Mouse (Mus musculus) megakaryocyte, adult 5-6 weeks (primary cell): ENCODE results near the gene Cblc. TPM values are rescaled to one million over a fixed set of nuclear protein-coding genes. Genes with fewer than 3 reads are reported as not detected.

ENCODE experiments used
- ATAC-seq: 2 replicates; pipeline ENCODE4 v1.8.0; 2016; ENCODE audit warnings: mild to moderate bottlenecking, inconsistent platforms; ENCODE audit not compliant: poor library complexity, severe bottlenecking
- total RNA-seq, 2 experiments: library from RNA; stranded (forward) in 1 of 2; stranded (reverse) in 1 of 2; fragments of 153-499, 151-499 nt in 1 of 2; fragments of 221-1000, 200-1000 nt in 1 of 2; gene quantifications; 2 replicates each; pipeline versions ENCODE4 v1.2.3 to v1.2.4; 2015 to 2017

Cblc gene
- total RNA-seq, 2 experiments from 2014 or later = not detected

DNA sequence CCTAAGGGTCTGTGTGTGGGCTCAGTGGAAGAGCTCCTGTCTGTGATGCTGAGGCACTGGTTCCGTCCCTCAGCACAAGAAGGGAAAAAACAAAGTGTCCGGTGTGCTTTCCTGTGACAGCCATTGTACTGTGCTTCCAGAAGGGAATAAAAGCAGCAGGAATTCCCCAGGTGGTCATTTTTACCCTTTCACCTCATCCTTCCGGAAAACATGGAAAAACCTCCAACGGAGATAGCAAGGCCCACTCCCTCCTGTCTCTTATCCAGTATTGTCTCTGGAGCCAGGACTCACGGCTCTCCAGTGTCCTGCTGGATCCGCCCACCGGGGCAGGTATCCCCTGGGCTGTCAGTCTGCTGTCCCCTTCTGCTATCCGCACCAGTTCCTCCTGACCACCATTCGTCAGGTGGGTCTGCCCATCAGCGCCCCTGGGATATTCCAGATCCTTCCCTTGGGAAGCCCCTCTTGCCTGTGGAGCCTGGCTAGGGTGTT, 62.4 kb downstream of the Cblc start:
- no peak for ATAC-seq

Other genes with a start within 250 kb of the Cblc start
- gene Ppp1r37, start 233.7 kb downstream of the Cblc start, total RNA-seq (2015) = 10.4 and 13.1 TPM in 2 replicates
- 14.1 and 14.3 TPM in 2 replicates for gene Ppp1r37, start 233.7 kb downstream of the Cblc start, total RNA-seq (2017)
- 4.5 and 5.4 TPM in 2 replicates for gene Zfp296, start 219.5 kb downstream of the Cblc start, total RNA-seq (2015)
- 3.2 and 4.8 TPM in 2 replicates for gene Zfp296, start 219.5 kb downstream of the Cblc start, total RNA-seq (2017)
- 78.2 and 107 TPM in 2 replicates for gene Gemin7, start 219.2 kb downstream of the Cblc start, total RNA-seq (2015)
- 39.9 and 49.3 TPM in 2 replicates for gene Gemin7, start 219.2 kb downstream of the Cblc start, total RNA-seq (2017)
- gene Clasrp, start 192.3 kb downstream of the Cblc start, total RNA-seq (2015) = 15.8 and 23.4 TPM in 2 replicates
- gene Clasrp, start 192.3 kb downstream of the Cblc start, total RNA-seq (2017) = 28.8 and 32.6 TPM in 2 replicates
- gene Relb, start 167.4 kb downstream of the Cblc start, total RNA-seq (2015) = 8.3 and 8.6 TPM in 2 replicates
- 9.3 and 10.3 TPM in 2 replicates for gene Relb, start 167.4 kb downstream of the Cblc start, total RNA-seq (2017)
- gene Clptm1, start 131.8 kb downstream of the Cblc start, total RNA-seq (2015) = 56.6 and 62.8 TPM in 2 replicates
- 33.2 and 37.8 TPM in 2 replicates for gene Clptm1, start 131.8 kb downstream of the Cblc start, total RNA-seq (2017)
- gene Apoc2, start 118.9 kb downstream of the Cblc start, total RNA-seq (2015) = 90.8 and 107 TPM in 2 replicates
- gene Apoc2, start 118.9 kb downstream of the Cblc start, total RNA-seq (2017) = 79.2 and 97.6 TPM in 2 replicates
- gene Gm44805, start 115.4 kb downstream of the Cblc start, total RNA-seq (2015) = not detected in 2 replicates
- not detected in 2 replicates for gene Gm44805, start 115.4 kb downstream of the Cblc start, total RNA-seq (2017)
- gene Apoc4, start 115.3 kb downstream of the Cblc start, total RNA-seq (2015) = not detected in 2 replicates
- 0.04 TPM in 1 of 2 replicates, not detected in the other for gene Apoc4, start 115.3 kb downstream of the Cblc start, total RNA-seq (2017)
- gene Apoc1, start 104.1 kb downstream of the Cblc start, total RNA-seq (2015) = 3.8 and 7.8 TPM in 2 replicates
- 4.2 and 15.8 TPM in 2 replicates for gene Apoc1, start 104.1 kb downstream of the Cblc start, total RNA-seq (2017)
- gene Apoe, start 97.6 kb downstream of the Cblc start, total RNA-seq (2015) = 104 and 106 TPM in 2 replicates
- gene Apoe, start 97.6 kb downstream of the Cblc start, total RNA-seq (2017) = 609 and 642 TPM in 2 replicates
- gene Tomm40, start 81.4 kb downstream of the Cblc start, total RNA-seq (2015) = 17.0 and 19.6 TPM in 2 replicates
- gene Tomm40, start 81.4 kb downstream of the Cblc start, total RNA-seq (2017) = 8.6 and 12.6 TPM in 2 replicates
- gene Nectin2, start 46.3 kb downstream of the Cblc start, total RNA-seq (2015) = 0.51 and 0.78 TPM in 2 replicates
- 0.37 and 0.66 TPM in 2 replicates for gene Nectin2, start 46.3 kb downstream of the Cblc start, total RNA-seq (2017)
- not detected in 2 replicates for gene Bcam, start 25.8 kb downstream of the Cblc start, total RNA-seq (2015)
- gene Bcam, start 25.8 kb downstream of the Cblc start, total RNA-seq (2017) = 0.29 TPM in 1 of 2 replicates, not detected in the other
- 29.2 and 39.1 TPM in 2 replicates for gene Bcl3, start 26.0 kb upstream of the Cblc start, total RNA-seq (2015)
- gene Bcl3, start 26.0 kb upstream of the Cblc start, total RNA-seq (2017) = 9.7 and 17.1 TPM in 2 replicates
- gene Gm19345, start 55.2 kb upstream of the Cblc start, total RNA-seq (2015) = not detected in 2 replicates
- not detected in 2 replicates for gene Gm19345, start 55.2 kb upstream of the Cblc start, total RNA-seq (2017)
- gene Ceacam16, start 64.5 kb upstream of the Cblc start, total RNA-seq (2015) = 0.47 and 0.75 TPM in 2 replicates
- 0.18 and 0.28 TPM in 2 replicates for gene Ceacam16, start 64.5 kb upstream of the Cblc start, total RNA-seq (2017)
- 1.2 and 1.3 TPM in 2 replicates for gene Ceacam19, start 91.2 kb upstream of the Cblc start, total RNA-seq (2015)
- 1.6 and 2.4 TPM in 2 replicates for gene Ceacam19, start 91.2 kb upstream of the Cblc start, total RNA-seq (2017)
- gene Pvr, start 124.4 kb upstream of the Cblc start, total RNA-seq (2015) = 7.8 TPM in 2 replicates
- gene Pvr, start 124.4 kb upstream of the Cblc start, total RNA-seq (2017) = 7.6 TPM in 2 replicates
- 0.31 TPM in 1 of 2 replicates, not detected in the other for gene Igsf23, start 153.9 kb upstream of the Cblc start, total RNA-seq (2015)
- gene Igsf23, start 153.9 kb upstream of the Cblc start, total RNA-seq (2017) = 0.11 TPM in 1 of 2 replicates, not detected in the other
- gene Ceacam20, start 168.6 kb upstream of the Cblc start, total RNA-seq (2015) = not detected in 2 replicates
- gene Ceacam20, start 168.6 kb upstream of the Cblc start, total RNA-seq (2017) = not detected in 2 replicates
- gene Nlrp9b, start 194.7 kb upstream of the Cblc start, total RNA-seq (2015) = not detected in 2 replicates
- not detected in 2 replicates for gene Nlrp9b, start 194.7 kb upstream of the Cblc start, total RNA-seq (2017)